Mouse (Mus musculus) lung, adult 2 months (tissue): ENCODE measurements around the gene Tulp1. TPM values are rescaled to one million over a fixed set of nuclear protein-coding genes. Genes with fewer than 3 reads are reported as not detected.
"Not testable (repeated sequence)": the region's sequence is repeated elsewhere in the genome, so short reads cannot be mapped to it uniquely, and the experiment has no call there.

ENCODE experiments used
- DNase-seq: peaks from one replicate; pipeline ENCODE4 v3.0.0; 2022
- H3K4me1 ChIP-seq: fragments of 200-500 bp; 2 replicates; pipeline ENCODE4 v1.6.1; 2011; ENCODE audit warnings: low read length; ENCODE audit not compliant: control insufficient read depth, insufficient read depth
- H3K4me3 ChIP-seq: fragments of 200-500 bp; replicated peaks from 2 replicates; pipeline ENCODE3; 2011; ENCODE audit warnings: low read depth, mild to moderate bottlenecking, control low read depth, low read length; ENCODE audit errors: extremely low read depth
- CTCF ChIP-seq: fragments of 200-500 bp; IDR thresholded peaks from 2 replicates; pipeline ENCODE4 v1.5.1; 2011; ENCODE audit warnings: mild to moderate bottlenecking, low read length, control low read depth; ENCODE audit not compliant: insufficient read depth
- POLR2A ChIP-seq: fragments of 200-500 bp; IDR thresholded peaks from 2 replicates; pipeline ENCODE4 v1.6.1; 2011; ENCODE audit warnings: low read depth, mild to moderate bottlenecking, control low read depth, low read length, borderline replicate concordance; ENCODE audit errors: extremely low read depth
- WGBS: fragments of 180-500 bp; shearing (Covaris S2); methylation state at CpG from one replicate; pipeline ENCODE4 v1.1.7; 2018; 5-methylcytosine and 5-hydroxymethylcytosine counted together
- polyA plus RNA-seq: library from polyadenylated mRNA; depleted of rRNA; stranded (reverse); fragments of >200 nt; gene quantifications from 2 replicates; pipeline ENCODE4 v1.2.3, GENCODE M21; 2012

The Tulp1 gene
- polyA plus RNA-seq, 1 experiment: 7.0 TPM

DNA sequence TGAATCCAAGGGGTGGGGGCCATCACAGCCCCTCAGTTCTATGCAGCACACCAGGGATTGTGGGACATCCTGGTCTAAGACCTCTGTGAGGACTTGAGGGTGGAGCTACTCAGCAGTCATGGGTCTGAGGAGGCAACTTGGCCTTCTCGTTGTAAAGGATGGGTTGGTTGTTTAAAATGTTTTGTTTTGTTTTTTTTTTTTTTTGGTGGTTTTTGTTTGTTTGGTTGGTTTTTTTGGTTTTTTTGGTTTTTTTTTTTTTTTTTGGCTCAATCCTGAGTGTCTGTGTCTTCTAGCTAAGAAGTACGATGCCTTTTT lies 34.8 kb downstream of the Tulp1 start:
- Histone ChIP-seq H3K4me1 (peaks cover 7% of the 10 kb centered on the region), H3K4me3 (no peak overlapping the region)
- DNase-seq: no peak
- WGBS: 39% methylated on average over 2 of the region's 2 CpGs
- no peak for TF ChIP-seq CTCF
- no peak for TF ChIP-seq POLR2A

DNA sequence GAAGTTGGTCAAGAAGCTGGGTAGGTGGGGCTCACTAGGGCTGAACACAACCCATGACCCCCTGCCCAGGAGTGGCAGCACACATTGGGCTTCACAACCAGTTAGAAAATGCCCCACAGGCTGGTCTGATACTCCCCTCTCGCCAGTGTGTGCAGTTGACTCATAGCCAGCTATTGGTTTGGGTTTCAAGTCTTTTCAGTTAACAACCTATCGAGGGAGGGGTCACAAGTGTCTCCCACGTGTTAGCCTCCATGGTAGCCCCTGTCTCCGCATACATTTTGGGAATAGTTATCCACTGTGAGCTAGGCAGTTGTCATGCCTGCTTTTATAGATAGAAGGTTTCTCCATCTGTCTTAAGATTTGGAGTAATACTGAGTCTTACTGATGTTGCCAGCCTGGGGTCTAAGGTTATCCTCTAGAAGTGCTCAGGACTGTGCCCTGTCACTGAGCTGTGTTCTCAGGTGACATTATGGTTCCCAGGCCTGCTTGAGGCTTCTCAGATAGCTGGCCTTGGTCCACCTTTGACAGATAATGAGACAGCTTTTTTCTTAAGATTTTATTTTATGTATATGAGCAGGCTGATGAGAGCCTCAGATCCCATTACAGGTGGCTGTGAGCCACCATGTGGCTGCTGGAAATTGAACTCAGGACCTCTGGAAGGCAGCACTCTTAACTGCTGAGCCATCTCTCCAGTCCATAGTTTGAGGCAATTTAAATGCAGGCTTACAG lies 35.4 kb downstream of the Tulp1 start:
- TF ChIP-seq POLR2A (no peak), CTCF (no peak)
- H3K4me1 ChIP-seq: peaks cover 7% of the 10 kb centered on the region
- 16% methylated on average over 4 of the region's 4 CpGs for WGBS
- DNase-seq: no peak
- no peak overlapping the region for H3K4me3 ChIP-seq

DNA sequence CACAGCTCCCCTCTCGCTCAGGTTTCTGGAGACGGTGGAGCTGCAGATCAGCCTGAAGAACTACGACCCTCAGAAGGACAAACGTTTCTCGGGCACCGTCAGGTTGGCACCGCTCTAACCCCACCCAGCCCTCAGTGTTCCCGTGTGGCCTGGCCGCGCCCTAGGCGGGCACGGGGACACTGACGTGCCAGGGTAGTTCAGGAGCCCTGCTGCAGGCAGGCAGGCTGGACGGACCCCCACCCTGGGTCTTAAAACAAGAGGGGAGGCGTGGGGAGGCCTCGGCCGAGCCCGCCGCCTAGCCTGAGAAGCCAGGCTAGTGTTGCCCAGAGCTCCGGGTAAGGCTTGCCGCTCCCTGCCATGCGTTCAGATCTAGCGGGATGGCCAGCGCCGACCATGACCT lies 36.1 kb downstream of the Tulp1 start:
- DNase-seq: no peak
- peak overlapping the region; percentile 64 for H3K4me3 ChIP-seq
- TF ChIP-seq CTCF (no peak), POLR2A (no peak)
- H3K4me1 ChIP-seq: peaks cover 7% of the 10 kb centered on the region
- WGBS: 2% methylated on average over 25 of the region's 25 CpGs

DNA sequence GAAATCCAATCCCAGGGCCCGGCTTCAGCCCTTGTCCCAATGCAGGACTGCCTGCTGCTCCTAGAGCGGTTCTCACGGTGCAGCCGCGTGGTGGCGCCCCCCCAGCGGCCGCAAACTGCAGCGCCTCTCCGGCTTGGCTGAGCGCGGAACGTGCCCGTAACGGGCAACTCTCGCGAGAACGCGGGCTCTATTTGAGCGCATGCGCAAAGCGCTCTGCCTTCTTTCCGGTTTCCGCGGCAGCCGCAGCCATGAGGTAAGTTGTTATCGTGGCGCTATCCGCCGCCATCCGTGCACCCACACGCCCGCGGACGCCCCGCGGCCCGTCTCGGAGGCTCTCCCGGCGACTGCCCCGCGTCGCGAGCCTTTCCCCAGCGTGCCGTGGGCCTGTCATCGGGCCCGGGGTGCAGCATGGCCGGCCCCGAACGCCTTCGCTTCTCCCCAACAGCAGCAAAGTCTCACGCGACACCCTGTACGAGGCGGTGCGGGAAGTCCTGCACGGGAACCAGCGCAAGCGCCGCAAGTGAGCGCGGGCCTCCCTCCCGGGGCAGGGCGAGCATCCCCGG lies 36.6 kb downstream of the Tulp1 start, which contains the start of gene Rpl10a:
TSS of gene Rpl10a (plus strand) at position 106 of the 563 bp plus-strand sequence.
- under 1% methylated on average over 67 of the region's 67 CpGs for WGBS
- DNase-seq: peak; percentile 98
- Histone ChIP-seq H3K4me3 (peak within 1 kb of the TSS; percentile 64), H3K4me1 (peaks cover 7% of the 10 kb centered on the region)
- TF ChIP-seq CTCF (peak; percentile 32), POLR2A (peak; percentile 97)

DNA sequence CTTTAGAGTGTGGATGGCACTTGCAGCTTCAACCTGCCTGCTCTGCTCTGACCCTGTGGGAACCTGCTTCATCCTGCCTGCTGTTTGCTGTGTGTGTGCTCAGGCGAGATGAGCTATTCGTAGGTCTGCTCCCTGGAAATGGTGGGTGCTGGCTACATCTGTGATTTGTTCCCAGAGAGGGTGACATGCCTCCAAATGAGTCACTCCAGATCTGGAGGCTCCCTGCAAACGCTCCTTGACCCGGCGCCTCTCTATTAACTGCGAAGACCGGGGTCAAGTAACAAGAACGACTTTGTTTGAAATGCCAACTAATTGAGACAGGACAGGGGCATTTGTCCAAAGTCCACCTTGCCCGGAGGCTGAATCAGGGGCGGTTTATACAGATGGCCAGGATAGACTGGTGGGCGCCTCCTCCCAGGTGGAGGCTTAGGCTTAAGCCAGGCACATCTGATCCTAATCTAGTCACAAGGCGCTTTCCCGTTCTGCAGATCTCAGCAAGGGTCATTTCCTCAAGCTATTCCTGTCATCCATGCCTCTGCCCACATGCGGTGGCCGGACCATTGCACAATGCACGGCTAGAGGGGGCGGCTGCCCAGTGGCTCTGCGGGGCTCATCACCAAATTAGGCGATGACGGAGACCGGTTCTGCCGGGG lies 37.2 kb downstream of the Tulp1 start:
- 13% methylated on average over 22 of the region's 22 CpGs for WGBS
- TF ChIP-seq CTCF (no peak), POLR2A (0 out of 2 replicates have a peak, but pooled peaks have one; percentile 20)
- Histone ChIP-seq H3K4me3 (peak overlapping the region; percentile 50), H3K4me1 (peaks cover 7% of the 10 kb centered on the region)
- no peak for DNase-seq

DNA sequence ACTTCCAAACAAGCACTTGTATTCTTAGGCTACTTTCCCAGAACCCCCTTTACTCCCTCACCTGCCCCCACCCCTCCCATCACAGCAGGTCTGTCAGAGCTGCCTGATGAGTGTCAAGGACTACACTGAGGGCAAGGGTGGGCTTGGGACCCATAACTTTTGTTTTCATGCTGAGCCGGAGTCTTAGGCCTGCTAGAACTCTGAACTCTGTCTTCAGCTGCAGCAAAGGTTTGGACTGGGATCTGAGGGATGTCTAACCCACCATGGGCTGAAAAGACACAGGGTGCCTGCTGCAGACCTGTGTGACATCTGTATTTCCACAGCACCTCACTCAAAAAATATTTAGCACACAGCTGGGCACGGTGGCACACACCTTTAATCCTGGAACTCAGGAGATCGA lies 38.1 kb downstream of the Tulp1 start:
- WGBS: 80% methylated on average over 3 of the region's 3 CpGs
- no peak for DNase-seq
- Histone ChIP-seq H3K4me1 (peaks cover 7% of the 10 kb centered on the region), H3K4me3 (no peak overlapping the region)
- TF ChIP-seq CTCF (no peak), POLR2A (no peak)

DNA sequence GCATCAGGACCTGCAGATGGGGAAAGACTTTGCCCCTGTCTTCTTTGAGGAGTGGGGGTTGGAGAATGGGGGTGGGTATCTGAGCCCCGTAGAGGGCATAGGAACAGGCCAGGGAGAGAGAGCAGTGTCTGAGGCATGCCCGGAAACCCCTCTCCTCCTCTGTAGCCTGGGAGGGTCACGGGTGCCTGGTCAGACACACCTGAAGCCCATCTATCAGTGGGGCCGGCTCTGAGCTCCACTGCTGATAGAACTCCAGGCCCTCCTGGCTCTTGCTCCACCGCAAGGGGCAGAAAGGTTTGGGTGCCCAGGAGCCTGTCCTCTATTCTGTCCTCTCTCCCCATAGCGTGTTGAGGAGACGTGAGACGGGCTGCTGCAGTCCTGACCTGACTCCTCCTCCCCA lies 39.3 kb downstream of the Tulp1 start:
- no peak overlapping the region for H3K4me3 ChIP-seq
- no peak for TF ChIP-seq POLR2A
- no peak for TF ChIP-seq CTCF
- DNase-seq: no peak
- H3K4me1 ChIP-seq: peaks cover 7% of the 10 kb centered on the region
- 96% methylated on average over 8 of the region's 8 CpGs for WGBS

DNA sequence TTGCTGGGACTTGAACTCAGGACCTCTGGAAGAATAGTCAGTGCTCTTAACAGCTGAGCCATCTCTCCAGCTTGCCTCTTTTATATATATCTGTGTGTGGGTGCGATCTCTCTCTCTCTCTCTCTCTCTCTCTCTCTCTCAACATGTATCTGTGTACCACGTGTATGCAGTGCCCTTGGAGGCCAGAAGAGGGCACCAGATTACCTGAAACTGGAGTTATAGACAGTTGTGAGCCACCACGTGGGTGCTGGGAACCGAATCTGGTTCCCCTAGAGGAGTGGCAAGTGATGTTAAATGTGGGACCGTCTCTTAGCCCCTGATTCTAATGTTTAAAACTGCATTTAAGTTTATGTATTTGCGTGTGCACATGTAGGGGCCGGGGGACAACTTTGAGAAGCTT lies 40.6 kb downstream of the Tulp1 start:
- not testable (repeated sequence) for H3K4me3 ChIP-seq, DNase-seq, H3K4me1 ChIP-seq
- WGBS: 94% methylated on average over 7 of the region's 7 CpGs

DNA sequence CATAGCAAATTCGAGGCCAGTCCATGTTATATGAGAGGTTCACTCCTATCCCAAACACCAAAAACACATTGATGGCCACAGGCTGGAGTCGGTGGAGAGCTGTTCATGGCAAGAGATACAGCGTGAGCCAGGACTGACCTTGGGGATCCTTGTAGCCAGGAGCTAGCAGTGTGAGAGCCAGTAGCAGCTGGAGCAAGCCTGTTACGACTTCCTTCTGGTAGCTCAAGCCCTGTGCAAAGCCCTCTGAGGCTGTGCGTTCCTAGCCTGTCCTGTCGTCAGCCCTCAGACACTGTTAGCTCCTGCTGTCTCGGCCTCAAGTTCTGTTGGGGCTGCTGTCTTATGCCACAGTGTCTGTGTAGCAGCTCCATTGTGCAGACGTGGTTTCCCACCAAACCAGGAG lies 41.2 kb downstream of the Tulp1 start:
- no peak for TF ChIP-seq POLR2A
- Histone ChIP-seq H3K4me1 (peaks cover 7% of the 10 kb centered on the region), H3K4me3 (no peak overlapping the region)
- 91% methylated on average over 8 of the region's 8 CpGs for WGBS
- no peak for DNase-seq

DNA sequence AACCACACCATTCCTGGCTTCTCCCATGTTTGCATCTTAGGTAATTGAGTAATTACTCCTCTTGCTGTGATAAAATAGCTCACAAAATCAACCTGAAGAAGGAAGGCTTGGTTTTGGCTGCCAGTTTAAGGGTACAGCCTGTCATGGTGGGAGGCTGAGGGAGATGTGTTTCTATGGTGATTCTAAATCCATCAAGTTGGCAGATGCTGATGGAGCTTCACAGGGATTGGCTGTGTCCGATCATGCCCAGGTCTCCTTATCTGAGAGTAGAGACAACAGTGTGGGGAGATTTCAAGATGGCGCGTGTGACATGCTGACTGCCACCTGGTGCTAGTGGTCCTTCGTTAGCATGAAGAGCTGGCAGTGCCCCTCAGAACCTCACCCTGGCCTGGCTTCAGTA lies 43.3 kb downstream of the Tulp1 start:
- WGBS: 83% methylated on average over 4 of the region's 4 CpGs
- Histone ChIP-seq H3K4me3 (no peak overlapping the region), H3K4me1 (no peaks in the 10 kb centered on the region)
- no peak for TF ChIP-seq POLR2A
- no peak for DNase-seq
